Comparison of ENCODE assay signal across 21 mouse cellular contexts in genomic region chr6:23938575-23939488, GRCm38 (mm10). TPM values are rescaled to one million over a fixed set of nuclear protein-coding genes. Genes with fewer than 3 reads are reported as not detected.
DNase-seq lines count a peak whose midpoint lies in the region; ATAC-seq and TF ChIP-seq lines count a peak whose summit lies in the region.
"Had no signal": no experiment of that assay in that cellular context is flagged by ENCODE, and none has a peak within 500 bp of the region (broad histone marks: within the 10 kb centered on the region; RNA-seq: fewer than 3 reads in every experiment).

No protein-coding gene starts in this region.

- no peak for TF ChIP-seq POLR2A in liver, adult 2 months (IDR thresholded peaks at IDR 0.05; ENCODE audit: extremely low read depth, insufficient read depth, low read length)
- no peak for TF ChIP-seq POLR2A in thymus, adult 2 months (IDR thresholded peaks at IDR 0.05; ENCODE audit: control insufficient read depth, extremely low read depth, insufficient read depth, low read length, poor library complexity)

- DNase-seq in liver, adult 2 months (ENCODE audit: extremely low read depth, low read depth, low spot score) = peak; percentile 14
- DNase-seq in liver, embryonic 11.5 days (ENCODE audit: low spot score) = no peak
- peak; percentile 19 to 44 for DNase-seq in kidney, postnatal 25 days
- DNase-seq in thymus, adult 2 months = no peak
- no peak for DNase-seq in adrenal gland, postnatal 4 days (ENCODE audit: low spot score in 2 of 2)
- DNase-seq in left cerebral cortex, postnatal 25 days (ENCODE audit: low spot score in 2 of 2) = no peak
- DNase-seq: adrenal gland, postnatal 14 days; cerebellum, postnatal 14 days; heart, adult 11 months; heart, postnatal 10 days; thymus, postnatal 36 days had no signal

- H3K4me1 ChIP-seq in liver, adult 2 months (ENCODE audit: control insufficient read depth, insufficient read depth, low read length) = no peaks in the 10 kb centered on the region
- no peaks in the 10 kb centered on the region for H3K4me1 ChIP-seq in liver, embryonic 11.5 days (replicated peaks; ENCODE audit: control insufficient read depth, insufficient read depth, low read length)
- H3K4me1 ChIP-seq in intestine, postnatal 0 days (replicated peaks; ENCODE audit: control insufficient read depth, insufficient read depth, low read length) = no peaks in the 10 kb centered on the region
- H3K4me1 ChIP-seq in stomach, embryonic 16.5 days (ENCODE audit: control insufficient read depth, insufficient read depth, low read length) = no peaks in the 10 kb centered on the region
- no peaks in the 10 kb centered on the region for H3K4me1 ChIP-seq in thymus, adult 2 months (replicated peaks; ENCODE audit: control insufficient read depth, insufficient read depth, low read length)
- H3K4me1 ChIP-seq: embryonic facial prominence, embryonic 13.5 days had no signal

- intact Hi-C loops in left cerebral cortex, postnatal 25 days (cut with DNase I) = no loop called here

- H3K4me3 ChIP-seq in liver, adult 2 months (ENCODE audit: insufficient read depth, low read depth, low read length) = no peak overlapping the region
- H3K4me3 ChIP-seq in liver, embryonic 11.5 days (ENCODE audit: low read depth, low read length) = no peak overlapping the region
- no peak overlapping the region for H3K4me3 ChIP-seq in intestine, postnatal 0 days (ENCODE audit: low read depth, low read length)
- no peak overlapping the region for H3K4me3 ChIP-seq in stomach, embryonic 16.5 days (replicated peaks; ENCODE audit: low read length)
- no peak overlapping the region for H3K4me3 ChIP-seq in thymus, adult 2 months (ENCODE audit: control insufficient read depth, insufficient read depth, low read length)
- H3K4me3 ChIP-seq: embryonic facial prominence, embryonic 13.5 days; forebrain, embryonic 13.5 days; midbrain, embryonic 12.5 days; myocyte had no signal

- no peaks in the 10 kb centered on the region for H3K79me2 ChIP-seq in liver, adult 2 months (ENCODE audit: control insufficient read depth, insufficient read depth, low read length)

- 75% methylated on average over 2 of the region's 2 CpGs for WGBS in liver, adult 2 months
- 68% methylated on average over 2 of the region's 2 CpGs for WGBS in liver, embryonic 11.5 days
- 55% methylated on average over 2 of the region's 2 CpGs for WGBS in intestine, postnatal 0 days
- 69% methylated on average over 2 of the region's 2 CpGs for WGBS in stomach, embryonic 16.5 days
- 86% methylated on average over 2 of the region's 2 CpGs for WGBS in thymus, adult 2 months

- H3K36me3 ChIP-seq in liver, adult 2 months (ENCODE audit: control insufficient read depth, insufficient read depth, low read length) = no peaks in the 10 kb centered on the region
- H3K36me3 ChIP-seq in liver, embryonic 11.5 days (ENCODE audit: control insufficient read depth, insufficient read depth, low read length) = no peaks in the 10 kb centered on the region
- H3K36me3 ChIP-seq in intestine, postnatal 0 days (ENCODE audit: control insufficient read depth, insufficient read depth) = no peaks in the 10 kb centered on the region
- no peaks in the 10 kb centered on the region for H3K36me3 ChIP-seq in stomach, embryonic 16.5 days (ENCODE audit: control insufficient read depth, insufficient read depth, low read length)
- no peaks in the 10 kb centered on the region for H3K36me3 ChIP-seq in thymus, adult 2 months (ENCODE audit: control insufficient read depth, insufficient read depth, low read length)
- H3K36me3 ChIP-seq: embryonic facial prominence, embryonic 13.5 days; midbrain, embryonic 12.5 days had no signal

- no peak for TF ChIP-seq CTCF in liver, adult 2 months (IDR thresholded peaks at IDR 0.05; ENCODE audit: low read depth, low read length)
- no peak for TF ChIP-seq CTCF in intestine, postnatal 0 days (IDR thresholded peaks at IDR 0.05; ENCODE audit: low read depth)
- no peak for TF ChIP-seq CTCF in thymus, adult 2 months (IDR thresholded peaks at IDR 0.05; ENCODE audit: borderline replicate concordance, control insufficient read depth, extremely low read depth, insufficient read depth, low read length, poor library complexity)

- H3K9me3 ChIP-seq in liver, embryonic 11.5 days (ENCODE audit: control insufficient read depth, low read length) = no peaks in the 10 kb centered on the region
- no peaks in the 10 kb centered on the region for H3K9me3 ChIP-seq in intestine, postnatal 0 days (ENCODE audit: control insufficient read depth)
- no peaks in the 10 kb centered on the region for H3K9me3 ChIP-seq in stomach, embryonic 16.5 days (replicated peaks; ENCODE audit: control insufficient read depth, low read length)
- H3K9me3 ChIP-seq: embryonic facial prominence, embryonic 13.5 days; forebrain, embryonic 13.5 days; midbrain, embryonic 12.5 days had no signal

- no peaks in the 10 kb centered on the region for H3K27me3 ChIP-seq in liver, adult 2 months (ENCODE audit: control insufficient read depth, insufficient read depth, low read length)
- no peaks in the 10 kb centered on the region for H3K27me3 ChIP-seq in liver, embryonic 11.5 days (replicated peaks; ENCODE audit: control insufficient read depth, insufficient read depth, low read length)
- H3K27me3 ChIP-seq in intestine, postnatal 0 days (replicated peaks; ENCODE audit: control insufficient read depth, insufficient read depth, low read length) = no peaks in the 10 kb centered on the region
- H3K27me3 ChIP-seq in stomach, embryonic 16.5 days (ENCODE audit: control insufficient read depth, insufficient read depth, low read length) = no peaks in the 10 kb centered on the region
- H3K27me3 ChIP-seq in thymus, adult 2 months (ENCODE audit: control insufficient read depth, insufficient read depth, low read length) = no peaks in the 10 kb centered on the region
- H3K27me3 ChIP-seq: embryonic facial prominence, embryonic 13.5 days; forebrain, embryonic 13.5 days; midbrain, embryonic 12.5 days had no signal

- ATAC-seq in liver, embryonic 11.5 days (replicated peaks; ENCODE audit: low FRiP score) = no peak
- ATAC-seq in intestine, postnatal 0 days = peak; percentile 98
- 0 out of 2 replicates have a peak, but pooled peaks have one; percentile 58 for ATAC-seq in stomach, embryonic 16.5 days (ENCODE audit: insufficient read depth, low FRiP score)
- ATAC-seq: forebrain, embryonic 13.5 days; inflammation-experienced regulatory T-cells, adult 6 months had no signal

- no peak overlapping the region for H3K27ac ChIP-seq in liver, adult 2 months (replicated peaks; ENCODE audit: insufficient read depth, low read depth, low read length)
- H3K27ac ChIP-seq in liver, embryonic 11.5 days (ENCODE audit: low read depth, low read length) = no peak overlapping the region
- H3K27ac ChIP-seq in intestine, postnatal 0 days (ENCODE audit: low read depth, low read length) = peak overlapping the region; percentile 75
- H3K27ac ChIP-seq in stomach, embryonic 16.5 days (ENCODE audit: low read length) = no peak overlapping the region
- H3K27ac ChIP-seq in thymus, adult 2 months (ENCODE audit: control insufficient read depth, insufficient read depth, low read length) = no peak overlapping the region
- H3K27ac ChIP-seq: embryonic facial prominence, embryonic 13.5 days; forebrain, embryonic 13.5 days; liver, embryonic 14.5 days; midbrain, embryonic 12.5 days had no signal

- no peak overlapping the region for H3K9ac ChIP-seq in liver, adult 2 months (ENCODE audit: low read depth, low read length)
- H3K9ac ChIP-seq in liver, embryonic 11.5 days (ENCODE audit: low read depth, low read length) = no peak overlapping the region
- H3K9ac ChIP-seq in intestine, postnatal 0 days (ENCODE audit: low read depth, low read length) = no peak overlapping the region
- no peak overlapping the region for H3K9ac ChIP-seq in stomach, embryonic 16.5 days (ENCODE audit: low read length)
- H3K9ac ChIP-seq: embryonic facial prominence, embryonic 13.5 days; forebrain, embryonic 13.5 days; liver, embryonic 14.5 days; midbrain, embryonic 12.5 days had no signal

- H3K4me2 ChIP-seq in liver, embryonic 11.5 days = no peak overlapping the region
- no peak overlapping the region for H3K4me2 ChIP-seq in intestine, postnatal 0 days (replicated peaks; ENCODE audit: low read depth)
- H3K4me2 ChIP-seq in stomach, embryonic 16.5 days (ENCODE audit: low read depth, low read length) = no peak overlapping the region
- H3K4me2 ChIP-seq: embryonic facial prominence, embryonic 13.5 days; forebrain, embryonic 13.5 days; midbrain, embryonic 12.5 days had no signal

RNA-seq across cellular contexts. Expression of gene Tas2r118, which starts 31.0 kb away (rescaled TPM):
- not detected in 2 replicates for total RNA-seq in liver, adult 2 months (2014; rRNA removed)
- not detected in 2 replicates for polyA plus RNA-seq in liver, adult 2 months (2012; rRNA removed)
- not detected in 2 replicates for polyA plus RNA-seq in liver, embryonic 11.5 days (2014; fragmentation: Nextera tagmentation; extraction: Ambion mirVana)
- polyA plus RNA-seq in intestine, postnatal 0 days (2015; fragmentation: Nextera tagmentation; extraction: Ambion mirVana) = not detected in 2 replicates
- not detected in 2 replicates for polyA plus RNA-seq in stomach, embryonic 16.5 days (2015; fragmentation: Nextera tagmentation; extraction: Ambion mirVana)
- not detected in 2 replicates for polyA plus RNA-seq in thymus, adult 2 months (2012; rRNA removed)
- not detected for total RNA-seq in adrenal gland, postnatal 4 days (2021)
- total RNA-seq in left cerebral cortex, postnatal 25 days (2021) = not detected
- total RNA-seq: adrenal gland, postnatal 14 days; gastrocnemius, adult 18-20 months; heart, postnatal 10 days; left cerebral cortex, adult 18-20 months had no signal
- polyA plus RNA-seq: embryonic facial prominence, embryonic 13.5 days; forebrain, embryonic 13.5 days; inflammation-experienced regulatory T-cells, adult 6 months; liver, embryonic 14.5 days; midbrain, embryonic 12.5 days; myocyte had no signal

Comparison
In these comparisons a context has a peak if more than half of its experiments do, and no peak if none do; other contexts are left out.
1. DNase-seq: peak in liver, adult 2 months (single experiment) and kidney, postnatal 25 days (2 of 2); none in liver, embryonic 11.5 days (single experiment), thymus, adult 2 months (single experiment), adrenal gland, postnatal 4 days (0 of 2) and left cerebral cortex, postnatal 25 days (0 of 2).